Mouse (Mus musculus): ENCODE results near the gene Kcnip3. TPM values are rescaled to one million over a fixed set of nuclear protein-coding genes. Genes with fewer than 3 reads are reported as not detected.

Gene Kcnip3
- polyA plus RNA-seq, 1 experiment from 2014 or later = 2.2 TPM

DNA sequence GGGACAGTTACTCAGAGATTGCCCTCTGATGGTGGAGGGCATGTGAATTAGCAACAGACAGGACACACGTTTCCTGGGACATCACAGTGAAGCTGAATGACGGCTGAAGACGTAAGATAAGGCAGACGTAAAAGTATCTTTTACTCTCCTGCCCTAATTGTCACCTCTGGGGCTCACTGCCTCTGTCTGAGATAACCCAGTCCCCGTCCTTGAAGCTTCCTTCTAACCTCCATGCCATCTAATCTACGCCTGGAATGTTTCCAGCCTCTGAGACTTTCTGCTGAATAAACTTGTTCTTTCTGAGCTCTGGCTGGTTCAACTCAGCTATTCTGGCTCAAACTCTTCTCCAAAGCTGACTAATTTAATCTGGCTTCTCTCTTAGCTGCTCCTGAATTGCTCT is 70.1 kb downstream of the Kcnip3 start:
- 52% methylated on average over 6 of the region's 6 CpGs for WGBS
- H3K9me3 ChIP-seq = no peaks in the 10 kb centered on the region
- no peak overlapping the region for H3K4me3 ChIP-seq
- peaks cover 46% of the 10 kb centered on the region for H3K27me3 ChIP-seq (ENCODE audit: insufficient read depth, poor library complexity, severe bottlenecking)
- no peak for DNase-seq (ENCODE audit: low spot score)
- H3K4me1 ChIP-seq (replicated peaks) = peaks cover 4% of the 10 kb centered on the region; the same call in 1 of the 2 replicates
- no peak overlapping the region for H3K27ac ChIP-seq
- H3K36me3 ChIP-seq = no peaks in the 10 kb centered on the region

DNA sequence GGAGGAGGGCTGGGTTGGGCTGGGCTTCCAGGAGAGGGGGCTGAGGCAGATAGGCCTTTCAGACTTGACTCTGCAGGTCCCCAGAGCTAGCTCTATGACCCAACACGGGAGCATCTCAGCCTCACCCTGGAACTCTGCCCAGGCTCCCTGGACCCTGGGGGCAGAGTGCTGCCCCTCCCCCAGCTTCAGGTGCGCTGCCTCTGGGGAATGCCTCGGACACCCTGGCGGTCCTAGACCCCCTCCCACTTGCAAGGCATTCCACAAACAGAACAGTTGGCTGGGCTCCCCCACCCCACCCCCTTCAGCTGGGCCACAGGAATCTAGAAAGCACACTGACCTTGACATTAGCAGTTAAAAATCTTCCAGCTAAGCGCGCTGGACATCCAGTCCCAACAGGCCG is 72.2 kb downstream of the Kcnip3 start:
- Histone ChIP-seq H3K27ac (no peak overlapping the region), H3K9me3 (no peaks in the 10 kb centered on the region), H3K4me1 (replicated peaks) (peaks cover 7% of the 10 kb centered on the region; the same call in 1 of the 2 replicates), H3K27me3 (ENCODE audit: insufficient read depth, poor library complexity, severe bottlenecking) (peaks cover 39% of the 10 kb centered on the region), H3K36me3 (no peaks in the 10 kb centered on the region), H3K4me3 (no peak overlapping the region)
- WGBS = 50% methylated on average over 7 of the region's 7 CpGs
- DNase-seq (ENCODE audit: low spot score) = no peak

- no peak for DNase-seq (ENCODE audit: low spot score)
- Histone ChIP-seq H3K9me3 (no peaks in the 10 kb centered on the region), H3K4me3 (no peak overlapping the region), H3K4me1 (replicated peaks) (peaks cover 24% of the 10 kb centered on the region), H3K36me3 (no peaks in the 10 kb centered on the region), H3K27ac (no peak overlapping the region), H3K27me3 (ENCODE audit: insufficient read depth, poor library complexity, severe bottlenecking) (peaks cover 25% of the 10 kb centered on the region)
- 57% methylated on average over 3 of the region's 3 CpGs for WGBS
These were observed 75.0 kb downstream of the Kcnip3 start for GRCm38 (mm10) chr2:127446847-127447246.

- Histone ChIP-seq H3K27me3 (ENCODE audit: insufficient read depth, poor library complexity, severe bottlenecking) (peaks cover 6% of the 10 kb centered on the region; the same call in 1 of the 2 replicates), H3K4me1 (replicated peaks) (peaks cover 19% of the 10 kb centered on the region), H3K36me3 (0 out of 2 replicates have a peak, but pooled peaks cover 10% of the 10 kb centered on the region), H3K4me3 (peak within 1 kb of the TSS; percentile 82), H3K9me3 (no peaks in the 10 kb centered on the region), H3K27ac (peak within 1 kb of the TSS; percentile 86)
- peak; percentile 89 for DNase-seq (ENCODE audit: low spot score)
- 3% methylated on average over 37 of the region's 37 CpGs for WGBS
These were observed 77.7 kb downstream of the Kcnip3 start, which contains the start of gene Fahd2a for GRCm38 (mm10) chr2:127444055-127444789. TSS of gene Fahd2a (minus strand) at chr2:127444565.

DNA sequence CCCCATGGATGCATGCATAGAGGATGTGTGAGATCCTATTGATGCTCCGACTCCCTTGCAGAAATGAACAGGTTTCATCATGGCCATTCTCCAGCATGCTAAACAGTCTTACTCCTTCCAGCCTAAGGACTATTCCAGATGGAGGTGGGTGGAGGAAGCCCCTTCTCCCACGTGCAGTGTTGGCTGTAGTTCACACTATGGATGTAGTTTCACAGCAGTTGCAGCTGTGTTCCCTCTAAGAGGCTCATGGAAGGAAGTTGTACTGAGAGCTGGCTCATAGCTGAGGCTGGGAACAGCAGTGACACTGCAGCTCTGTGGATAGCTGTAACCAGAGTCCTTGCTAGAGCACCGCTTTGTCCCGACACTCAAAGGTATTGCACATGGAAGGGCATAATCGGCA is 84.2 kb downstream of the Kcnip3 start:
- 88% methylated on average over 5 of the region's 5 CpGs for WGBS
- H3K4me3 ChIP-seq = no peak overlapping the region
- H3K27ac ChIP-seq = no peak overlapping the region
- peaks cover 62% of the 10 kb centered on the region for H3K36me3 ChIP-seq
- no peak for DNase-seq (ENCODE audit: low spot score)
- no peaks in the 10 kb centered on the region for H3K9me3 ChIP-seq
- no peaks in the 10 kb centered on the region for H3K4me1 ChIP-seq (replicated peaks)
- H3K27me3 ChIP-seq (ENCODE audit: insufficient read depth, poor library complexity, severe bottlenecking) = no peaks in the 10 kb centered on the region

DNA sequence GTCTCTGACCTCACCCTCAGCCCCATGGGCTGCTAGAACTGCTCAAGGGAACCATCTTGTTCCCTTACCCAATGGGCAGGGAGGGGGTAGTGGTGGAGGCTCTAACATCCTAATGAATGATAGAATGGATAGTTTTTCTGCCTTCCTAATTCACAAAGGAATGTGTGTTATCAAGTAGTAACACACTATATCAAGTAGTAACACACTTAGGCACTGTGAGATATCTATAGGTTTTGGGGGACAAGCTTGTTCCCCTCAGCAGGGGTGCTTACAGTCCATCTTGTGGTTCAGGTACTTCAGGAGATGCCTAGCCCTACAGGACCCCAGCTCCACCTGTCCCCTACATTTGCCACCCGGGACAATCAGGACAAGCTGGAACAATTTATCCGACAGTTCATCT is 86.3 kb downstream of the Kcnip3 start:
- WGBS = 92% methylated on average over 2 of the region's 2 CpGs

DNA sequence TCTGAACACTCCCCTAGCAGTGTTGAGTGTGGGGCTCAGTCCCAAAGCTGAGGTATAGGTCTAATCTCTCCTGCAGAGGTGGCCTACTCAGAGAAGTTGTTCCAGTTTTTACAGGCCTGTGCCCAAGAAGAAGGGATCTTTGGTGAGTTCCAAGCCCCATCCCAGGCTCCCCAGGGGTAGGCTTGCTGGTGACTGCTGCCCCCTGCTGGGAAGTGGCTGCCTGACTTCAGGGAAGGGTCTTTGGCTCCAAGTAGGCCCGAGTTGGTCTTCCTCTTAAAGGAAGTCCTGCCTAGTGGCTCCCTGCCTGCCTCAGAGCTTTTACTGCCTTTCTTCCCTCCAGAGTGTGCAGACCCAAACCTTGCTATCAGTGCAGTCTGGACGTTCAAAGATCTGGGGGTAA is 86.8 kb downstream of the Kcnip3 start:
- H3K36me3 ChIP-seq = peaks cover 59% of the 10 kb centered on the region
- H3K4me3 ChIP-seq = no peak overlapping the region
- 45% methylated on average over 2 of the region's 2 CpGs for WGBS
- H3K27ac ChIP-seq = no peak overlapping the region
- peak; percentile 48 for DNase-seq (ENCODE audit: low spot score)
- no peaks in the 10 kb centered on the region for H3K4me1 ChIP-seq (replicated peaks)
- no peaks in the 10 kb centered on the region for H3K9me3 ChIP-seq
- no peaks in the 10 kb centered on the region for H3K27me3 ChIP-seq (ENCODE audit: insufficient read depth, poor library complexity, severe bottlenecking)

More for the DNA sequence above, 86.3 kb downstream of the Kcnip3 start:
- Histone ChIP-seq H3K27me3 (ENCODE audit: insufficient read depth, poor library complexity, severe bottlenecking) (no peaks in the 10 kb centered on the region), H3K4me1 (replicated peaks) (no peaks in the 10 kb centered on the region), H3K36me3 (peaks cover 62% of the 10 kb centered on the region), H3K4me3 (no peak overlapping the region), H3K27ac (no peak overlapping the region), H3K9me3 (no peaks in the 10 kb centered on the region)
- no peak for DNase-seq (ENCODE audit: low spot score)

DNA sequence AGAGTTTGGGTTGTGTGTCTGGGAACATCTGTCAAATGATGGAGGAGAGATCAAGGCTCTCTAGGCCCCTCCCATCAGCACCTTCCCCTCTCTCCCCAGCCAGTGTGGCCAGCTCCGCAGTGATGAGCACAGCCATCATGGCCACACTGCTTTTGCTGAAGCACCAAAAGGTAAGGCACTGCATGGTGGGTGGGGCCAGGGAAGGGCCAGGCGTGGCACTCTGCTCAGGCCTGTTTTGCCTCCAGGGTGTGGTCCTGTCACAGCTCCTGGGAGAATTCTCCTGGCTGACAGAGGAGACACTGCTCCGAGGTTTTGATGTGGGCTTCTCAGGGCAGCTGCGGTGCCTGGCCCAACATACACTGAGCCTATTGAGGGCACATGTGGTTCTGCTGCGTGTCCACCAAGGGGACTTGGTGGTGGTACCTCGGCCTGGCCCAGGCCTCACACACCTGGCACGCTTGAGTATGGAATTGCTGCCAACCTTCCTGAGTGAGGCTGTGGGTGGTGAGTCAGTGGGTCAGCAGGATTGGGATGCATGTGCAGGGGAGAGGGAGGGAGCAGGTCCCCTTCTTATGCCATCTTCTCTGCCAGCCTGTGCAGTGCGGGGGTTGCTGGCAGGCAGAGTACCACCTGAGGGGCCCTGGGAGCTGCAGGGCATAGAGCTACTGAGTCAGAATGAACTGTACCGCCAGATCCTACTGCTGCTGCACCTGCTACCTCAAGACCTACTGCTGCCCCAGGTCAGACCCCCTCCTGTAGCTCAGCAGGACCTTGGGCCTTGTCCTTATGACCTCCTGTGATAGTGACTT is 88.2 kb downstream of the Kcnip3 start:
- no peak overlapping the region for H3K4me3 ChIP-seq
- H3K27ac ChIP-seq = no peak overlapping the region
- WGBS = 85% methylated on average over 9 of the region's 9 CpGs
- H3K9me3 ChIP-seq = no peaks in the 10 kb centered on the region
- peaks cover 51% of the 10 kb centered on the region for H3K36me3 ChIP-seq
- H3K27me3 ChIP-seq (ENCODE audit: insufficient read depth, poor library complexity, severe bottlenecking) = no peaks in the 10 kb centered on the region
- DNase-seq (ENCODE audit: low spot score) = no peak
- no peaks in the 10 kb centered on the region for H3K4me1 ChIP-seq (replicated peaks)

DNA sequence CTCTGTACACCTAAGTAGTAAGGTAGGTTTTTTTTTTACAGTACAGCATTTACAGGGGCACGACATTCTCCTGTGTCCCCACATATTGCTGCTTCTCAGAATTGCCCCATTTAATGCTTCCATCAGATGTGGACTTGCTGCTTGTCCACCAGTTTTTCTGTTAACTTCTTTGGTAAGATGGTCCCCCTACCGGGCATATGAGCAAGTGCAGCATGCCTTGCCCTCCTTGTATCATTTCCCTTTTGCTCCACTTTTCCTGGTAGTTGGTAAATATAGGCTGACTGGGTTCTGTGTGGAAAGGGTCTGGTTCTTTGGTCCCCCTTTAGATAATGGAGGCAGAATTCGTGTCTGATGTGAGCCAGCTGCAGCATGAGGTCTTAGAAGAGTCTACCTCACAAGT is 91.7 kb downstream of the Kcnip3 start:
- Histone ChIP-seq H3K27me3 (ENCODE audit: insufficient read depth, poor library complexity, severe bottlenecking) (no peaks in the 10 kb centered on the region), H3K36me3 (peaks cover 20% of the 10 kb centered on the region), H3K27ac (no peak overlapping the region), H3K4me1 (replicated peaks) (no peaks in the 10 kb centered on the region), H3K9me3 (no peaks in the 10 kb centered on the region), H3K4me3 (no peak overlapping the region)
- WGBS = 30% methylated on average over 3 of the region's 3 CpGs
- DNase-seq (ENCODE audit: low spot score) = peak; percentile 39

GRCm38 (mm10) chr2:127424977-127425376 is 96.9 kb downstream of the Kcnip3 start, which contains the start of gene Gpat2:
TSS of gene Gpat2 (plus strand) at chr2:127425199.
- no peaks in the 10 kb centered on the region for H3K27me3 ChIP-seq (ENCODE audit: insufficient read depth, poor library complexity, severe bottlenecking)
- DNase-seq (ENCODE audit: low spot score) = no peak
- H3K36me3 ChIP-seq = no peaks in the 10 kb centered on the region
- WGBS = 86% methylated on average over 17 of the region's 17 CpGs
- H3K4me1 ChIP-seq (replicated peaks) = no peaks in the 10 kb centered on the region
- H3K4me3 ChIP-seq = no peak within 1 kb of the TSS
- H3K27ac ChIP-seq = no peak within 1 kb of the TSS
- no peaks in the 10 kb centered on the region for H3K9me3 ChIP-seq

DNA sequence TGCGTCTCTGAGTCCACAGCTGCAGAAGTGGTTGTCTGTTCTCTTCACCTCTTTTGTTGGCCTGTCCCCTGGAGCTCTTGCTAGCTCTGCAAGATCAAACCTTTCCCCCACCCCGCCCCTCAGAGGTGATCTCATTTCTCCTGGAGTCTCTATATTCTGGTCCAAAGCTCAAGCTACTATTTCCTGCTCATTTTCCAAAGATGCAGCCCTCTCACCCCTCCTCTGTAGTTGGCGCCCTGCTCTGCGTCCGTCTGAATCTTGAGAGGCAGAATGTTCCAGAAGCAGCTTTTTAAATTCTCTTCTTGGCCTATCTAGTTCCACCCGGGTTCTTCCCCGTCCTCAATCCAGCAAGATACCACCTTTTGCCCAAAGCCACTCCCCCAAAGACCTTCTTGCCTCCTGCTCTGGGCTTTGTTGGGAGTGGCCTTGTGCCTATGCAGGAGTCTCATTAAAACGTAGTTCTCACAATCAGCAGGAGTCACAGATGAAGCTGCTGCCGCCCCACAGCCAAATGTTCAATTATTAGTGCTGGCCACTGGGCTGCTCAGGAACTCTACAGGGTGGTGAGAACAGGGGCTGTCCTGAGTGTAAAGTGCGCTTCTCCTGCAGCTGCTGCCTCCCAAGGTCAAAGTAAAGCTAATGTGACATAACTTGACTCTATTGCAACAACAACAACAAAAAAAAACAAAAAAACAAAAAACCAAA is 103.5 kb downstream of the Kcnip3 start:
- Histone ChIP-seq H3K4me1 (replicated peaks) (no peaks in the 10 kb centered on the region), H3K4me3 (no peak overlapping the region)
- whole genome bisulfite sequencing = 72% methylated on average over 10 of the region's 10 CpGs

DNA sequence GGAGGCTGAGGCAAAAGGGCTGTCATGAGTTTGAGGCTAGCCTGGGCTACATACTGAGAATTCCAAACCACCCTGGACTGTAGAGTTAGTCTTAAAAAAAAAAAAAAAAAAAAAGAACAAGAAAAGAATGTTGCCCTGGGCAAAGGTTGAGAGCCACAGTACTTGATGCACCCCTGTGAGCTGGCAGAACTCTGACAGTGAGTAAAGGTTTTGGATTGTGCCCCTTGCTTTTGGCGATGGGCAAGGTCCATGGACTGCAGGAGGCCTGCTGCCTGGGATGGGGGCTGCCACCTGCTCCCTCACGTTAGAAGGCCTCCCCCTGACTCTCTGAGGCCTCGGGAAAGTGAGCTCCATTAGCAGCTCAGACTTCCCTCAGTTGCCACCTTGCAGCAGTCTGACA is 105.2 kb downstream of the Kcnip3 start:
- DNase-seq (ENCODE audit: low spot score) = no peak
- no peak overlapping the region for H3K4me3 ChIP-seq
- H3K36me3 ChIP-seq = no peaks in the 10 kb centered on the region
- H3K4me1 ChIP-seq (replicated peaks) = no peaks in the 10 kb centered on the region
- no peaks in the 10 kb centered on the region; the same call in 1 of the 2 replicates for H3K27me3 ChIP-seq (ENCODE audit: insufficient read depth, poor library complexity, severe bottlenecking)
- 66% methylated on average over 3 of the region's 3 CpGs for WGBS
- H3K9me3 ChIP-seq = no peaks in the 10 kb centered on the region
- no peak overlapping the region for H3K27ac ChIP-seq

More for the DNA sequence above, 103.5 kb downstream of the Kcnip3 start:
- H3K9me3 ChIP-seq = no peaks in the 10 kb centered on the region
- no peaks in the 10 kb centered on the region; the same call in 1 of the 2 replicates for H3K27me3 ChIP-seq (ENCODE audit: insufficient read depth, poor library complexity, severe bottlenecking)
- H3K36me3 ChIP-seq = no peaks in the 10 kb centered on the region
- no peak for DNase-seq (ENCODE audit: low spot score)
- H3K27ac ChIP-seq = no peak overlapping the region

All from hindbrain, embryonic 10.5 days (tissue).